In the genomic region with DNA sequence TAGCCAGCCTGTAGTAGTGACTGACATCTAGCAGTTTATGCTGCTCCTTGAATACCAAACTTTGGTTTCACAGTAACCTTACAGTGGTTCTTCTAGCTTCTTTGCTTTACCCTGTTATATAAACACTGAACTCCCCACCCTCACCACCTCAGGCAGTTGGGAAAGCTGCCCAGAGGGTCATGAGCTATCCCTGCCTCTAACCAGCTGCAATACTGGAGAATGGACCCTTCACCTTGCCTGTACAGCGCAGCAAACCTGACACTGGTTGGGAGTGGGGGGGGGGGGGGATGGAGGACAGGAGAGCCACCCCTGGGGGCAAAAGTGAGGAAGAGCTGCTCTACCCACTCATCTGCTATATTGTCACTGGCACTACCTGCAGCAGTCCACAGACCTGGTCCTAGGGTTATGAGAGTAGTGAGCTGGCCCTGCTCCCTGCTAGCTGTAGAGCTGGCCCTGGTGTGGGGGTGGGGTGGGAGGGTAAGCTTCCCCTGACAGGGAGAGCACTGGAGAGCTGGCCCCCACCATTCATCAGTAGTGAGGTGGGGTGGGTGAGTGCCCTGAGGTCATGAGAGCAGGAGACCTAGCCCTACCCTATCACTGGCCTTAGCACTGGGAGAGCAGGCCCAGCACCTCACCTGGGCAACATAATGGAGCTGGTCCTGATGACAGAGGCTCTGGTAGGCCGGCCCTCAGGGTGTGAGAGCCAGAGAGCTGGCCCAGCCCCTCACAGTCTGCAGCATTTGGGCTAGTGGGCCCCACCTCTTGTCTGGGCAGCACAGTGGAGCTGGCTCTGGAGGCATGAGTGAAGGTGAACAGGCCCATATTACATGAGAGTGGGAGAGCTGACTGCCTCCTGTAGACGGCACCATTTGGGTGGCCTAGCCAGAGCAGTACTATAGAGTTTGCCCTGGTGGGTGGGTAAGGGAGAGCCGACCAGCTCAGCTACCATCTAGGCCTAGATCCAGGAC, we compare ENCODE assay signal across 9 mouse cellular contexts. TPM values are rescaled to one million over a fixed set of nuclear protein-coding genes. Genes with fewer than 3 reads are reported as not detected.
DNase-seq lines count a peak whose midpoint lies in the region; ATAC-seq and TF ChIP-seq lines count a peak whose summit lies in the region.
"Had no signal": no experiment of that assay in that cellular context is flagged by ENCODE, and none has a peak within 500 bp of the region (broad histone marks: within the 10 kb centered on the region; RNA-seq: fewer than 3 reads in every experiment).

No protein-coding gene starts in this region.

- 0 out of 2 replicates have a peak, but pooled peaks have one; percentile 12 for TF ChIP-seq EP300 in heart, adult 2 months (IDR thresholded peaks at IDR 0.05; ENCODE audit: insufficient read depth, low read depth, low read length)

- H3K9me3 ChIP-seq in embryonic facial prominence, embryonic 14.5 days (ENCODE audit: control insufficient read depth, low read length), result no peaks in the 10 kb centered on the region
- H3K9me3 ChIP-seq in intestine, embryonic 15.5 days, result no peaks in the 10 kb centered on the region

- no peak overlapping the region for H3K27ac ChIP-seq in heart, adult 2 months
- H3K27ac ChIP-seq in embryonic facial prominence, embryonic 14.5 days (replicated peaks; ENCODE audit: low read depth, low read length), result no peak overlapping the region
- H3K27ac ChIP-seq in intestine, embryonic 15.5 days, result no peak overlapping the region

- no peak for DNase-seq in heart, adult 2 months
- DNase-seq in heart, adult 8-10 months (ENCODE audit: low spot score), result no peak
- no peak for DNase-seq in embryonic facial prominence, embryonic 14.5 days (ENCODE audit: low spot score)
- DNase-seq in lung, postnatal 4 days, result peak; percentile 9 to 29
- DNase-seq in gastrocnemius, postnatal 10 days, result no peak
- DNase-seq in urinary bladder, adult 18-20 months (ENCODE audit: low spot score in 2 of 2), result no peak

- H3K36me3 ChIP-seq in heart, adult 2 months (ENCODE audit: control insufficient read depth, insufficient read depth, low read length), result peaks cover 31% of the 10 kb centered on the region
- peaks cover 49% of the 10 kb centered on the region for H3K36me3 ChIP-seq in embryonic facial prominence, embryonic 14.5 days (ENCODE audit: control insufficient read depth, insufficient read depth, low read length)
- peaks cover 12% of the 10 kb centered on the region for H3K36me3 ChIP-seq in intestine, embryonic 15.5 days

- H3K4me2 ChIP-seq in embryonic facial prominence, embryonic 14.5 days (ENCODE audit: low read depth, low read length), result no peak overlapping the region
- H3K4me2 ChIP-seq in intestine, embryonic 15.5 days (replicated peaks), result no peak overlapping the region

- H3K4me3 ChIP-seq in heart, adult 2 months, result no peak overlapping the region
- H3K4me3 ChIP-seq in embryonic facial prominence, embryonic 14.5 days (ENCODE audit: low read depth, low read length), result no peak overlapping the region
- no peak overlapping the region for H3K4me3 ChIP-seq in intestine, embryonic 15.5 days (replicated peaks)

- no peaks in the 10 kb centered on the region for H3K27me3 ChIP-seq in heart, adult 2 months (ENCODE audit: control insufficient read depth, insufficient read depth, low read length)
- H3K27me3 ChIP-seq in embryonic facial prominence, embryonic 14.5 days (replicated peaks; ENCODE audit: control insufficient read depth, insufficient read depth, low read length), result no peaks in the 10 kb centered on the region
- H3K27me3 ChIP-seq in intestine, embryonic 15.5 days (replicated peaks), result no peaks in the 10 kb centered on the region

- no peak for TF ChIP-seq CTCF in heart, adult 2 months (IDR thresholded peaks at IDR 0.05)

- peak; percentile 56 for ATAC-seq in embryonic facial prominence, embryonic 14.5 days (ENCODE audit: low read depth)
- peak; percentile 69 for ATAC-seq in intestine, embryonic 15.5 days
- no peak for ATAC-seq in activated CD4-positive, CD25-positive, alpha-beta regulatory T cell, adult 4 months

- intact Hi-C loops in heart, adult 2 months (cut with DNase I), result no loop called here

- no peaks in the 10 kb centered on the region for H3K79me2 ChIP-seq in heart, adult 2 months (replicated peaks; ENCODE audit: control insufficient read depth, insufficient read depth, low read length)

- peak; percentile 40 for TF ChIP-seq POLR2A in heart, adult 2 months (IDR thresholded peaks at IDR 0.05; ENCODE audit: insufficient read depth, low read depth, low read length)

- H3K4me1 ChIP-seq in heart, adult 2 months (ENCODE audit: control insufficient read depth, insufficient read depth, low read length), result no peaks in the 10 kb centered on the region
- H3K4me1 ChIP-seq in embryonic facial prominence, embryonic 14.5 days (ENCODE audit: control insufficient read depth, insufficient read depth, low read length), result no peaks in the 10 kb centered on the region
- no peaks in the 10 kb centered on the region; the same call in 1 of the 2 replicates for H3K4me1 ChIP-seq in intestine, embryonic 15.5 days (replicated peaks)

- no peak overlapping the region for H3K9ac ChIP-seq in heart, adult 2 months (ENCODE audit: low read depth, low read length)
- no peak overlapping the region for H3K9ac ChIP-seq in embryonic facial prominence, embryonic 14.5 days (ENCODE audit: low read depth, low read length)
- no peak overlapping the region for H3K9ac ChIP-seq in intestine, embryonic 15.5 days

- 53% methylated on average over 4 of the region's 4 CpGs for WGBS in heart, adult 2 months
- 62% methylated on average over 4 of the region's 4 CpGs for WGBS in embryonic facial prominence, embryonic 14.5 days
- WGBS in intestine, embryonic 15.5 days, result 61% methylated on average over 4 of the region's 4 CpGs

RNA-seq across cellular contexts. Expression of gene Acot13, which starts 14.9 kb away (rescaled TPM):
- total RNA-seq in heart, adult 2 months (2021), result 100 to 1,000 TPM; 383 to 456 TPM
- 365 and 457 TPM in 2 replicates for polyA plus RNA-seq in heart, adult 2 months (2012; rRNA removed)
- total RNA-seq in heart, adult 8-10 months (2022), result 100 to 1,000 TPM; 404 to 453 (median 416) TPM
- 69.9 and 77.0 TPM in 2 replicates for polyA plus RNA-seq in embryonic facial prominence, embryonic 14.5 days (2014; fragmentation: Nextera tagmentation; extraction: Ambion mirVana)
- polyA plus RNA-seq in intestine, embryonic 15.5 days (2015; fragmentation: Nextera tagmentation; extraction: Ambion mirVana), result 162 and 165 TPM in 2 replicates
- total RNA-seq in gastrocnemius, postnatal 10 days (2021), result 10 to 100 TPM; 90.3 to 97.4 TPM
- polyA plus RNA-seq in activated CD4-positive, CD25-positive, alpha-beta regulatory T cell, adult 4 months (2017; shearing (Covaris generic)), result 10 to 100 TPM; 69.2 to 76.1 TPM

RNA-seq across cellular contexts. Expression of gene BC005537, which starts 15.0 kb away (rescaled TPM):
- total RNA-seq in heart, adult 2 months (2021), result 100 to 1,000 TPM; 111 to 126 TPM
- polyA plus RNA-seq in heart, adult 2 months (2012; rRNA removed), result 30.7 and 50.1 TPM in 2 replicates
- 100 to 1,000 TPM; 108 to 118 (median 112) TPM for total RNA-seq in heart, adult 8-10 months (2022)
- polyA plus RNA-seq in embryonic facial prominence, embryonic 14.5 days (2014; fragmentation: Nextera tagmentation; extraction: Ambion mirVana), result 33.9 and 35.8 TPM in 2 replicates
- polyA plus RNA-seq in intestine, embryonic 15.5 days (2015; fragmentation: Nextera tagmentation; extraction: Ambion mirVana), result 12.4 and 13.2 TPM in 2 replicates
- 10 to 100 TPM; 61.1 to 71.3 TPM for total RNA-seq in gastrocnemius, postnatal 10 days (2021)
- polyA plus RNA-seq in activated CD4-positive, CD25-positive, alpha-beta regulatory T cell, adult 4 months (2017; shearing (Covaris generic)), result 10 to 100 TPM; 32.0 to 44.4 TPM

RNA-seq across cellular contexts. Expression of gene Tdp2, which starts 15.1 kb away (rescaled TPM):
- total RNA-seq in heart, adult 2 months (2021), result 10 to 100 TPM; 12.0 to 13.1 TPM
- polyA plus RNA-seq in heart, adult 2 months (2012; rRNA removed), result 8.0 and 14.5 TPM in 2 replicates
- 10 to 100 TPM; 11.3 to 14.2 (median 13.3) TPM for total RNA-seq in heart, adult 8-10 months (2022)
- polyA plus RNA-seq in embryonic facial prominence, embryonic 14.5 days (2014; fragmentation: Nextera tagmentation; extraction: Ambion mirVana), result 44.4 and 46.4 TPM in 2 replicates
- 55.9 and 65.0 TPM in 2 replicates for polyA plus RNA-seq in intestine, embryonic 15.5 days (2015; fragmentation: Nextera tagmentation; extraction: Ambion mirVana)
- 10 to 100 TPM; 10.8 to 12.4 TPM for total RNA-seq in gastrocnemius, postnatal 10 days (2021)
- polyA plus RNA-seq in activated CD4-positive, CD25-positive, alpha-beta regulatory T cell, adult 4 months (2017; shearing (Covaris generic)), result 10 to 100 TPM; 17.2 to 24.2 TPM

RNA-seq across cellular contexts. Expression of gene D130043K22Rik, which starts 28.5 kb away (rescaled TPM):
- under 1 TPM in 1 of 2 experiments, not detected in 1; 0.05 TPM for total RNA-seq in heart, adult 2 months (2021)
- 0.04 TPM in 1 of 2 replicates, not detected in the other for polyA plus RNA-seq in heart, adult 2 months (2012; rRNA removed)
- total RNA-seq in heart, adult 8-10 months (2022), result not detected
- polyA plus RNA-seq in embryonic facial prominence, embryonic 14.5 days (2014; fragmentation: Nextera tagmentation; extraction: Ambion mirVana), result 1.1 and 1.6 TPM in 2 replicates
- 1.2 and 1.3 TPM in 2 replicates for polyA plus RNA-seq in intestine, embryonic 15.5 days (2015; fragmentation: Nextera tagmentation; extraction: Ambion mirVana)
- under 1 TPM; 0.05 to 0.07 TPM for total RNA-seq in gastrocnemius, postnatal 10 days (2021)
- under 1 TPM; 0.24 to 0.25 TPM for polyA plus RNA-seq in activated CD4-positive, CD25-positive, alpha-beta regulatory T cell, adult 4 months (2017; shearing (Covaris generic))
- total RNA-seq: gastrocnemius, postnatal 4 days had no signal

RNA-seq across cellular contexts. Expression of gene Gmnn, which starts 54.7 kb away (rescaled TPM):
- 10 to 100 TPM; 45.9 to 72.3 TPM for total RNA-seq in heart, adult 2 months (2021)
- polyA plus RNA-seq in heart, adult 2 months (2012; rRNA removed), result 12.9 and 18.4 TPM in 2 replicates
- total RNA-seq in heart, adult 8-10 months (2022), result 10 to 100 TPM; 48.1 to 77.5 (median 69.4) TPM
- 82.4 and 82.8 TPM in 2 replicates for polyA plus RNA-seq in embryonic facial prominence, embryonic 14.5 days (2014; fragmentation: Nextera tagmentation; extraction: Ambion mirVana)
- 106 and 115 TPM in 2 replicates for polyA plus RNA-seq in intestine, embryonic 15.5 days (2015; fragmentation: Nextera tagmentation; extraction: Ambion mirVana)
- total RNA-seq in gastrocnemius, postnatal 10 days (2021), result 1 to 10 TPM; 3.7 to 5.6 TPM
- polyA plus RNA-seq in activated CD4-positive, CD25-positive, alpha-beta regulatory T cell, adult 4 months (2017; shearing (Covaris generic)), result 10 to 100 TPM; 47.8 to 61.4 TPM

Comparison
In these comparisons a context has a peak if more than half of its experiments do, and no peak if none do; other contexts are left out.
1. DNase-seq: peak in lung, postnatal 4 days (2 of 2); none in heart, adult 2 months (0 of 2), heart, adult 8-10 months (single experiment), embryonic facial prominence, embryonic 14.5 days (single experiment), gastrocnemius, postnatal 10 days (single experiment) and urinary bladder, adult 18-20 months (0 of 2).